Mouse (Mus musculus) forebrain, embryonic 11.5 days (tissue): ENCODE results near the gene Foxi2. TPM values are rescaled to one million over a fixed set of nuclear protein-coding genes. Genes with fewer than 3 reads are reported as not detected.

Source experiments
- ATAC-seq: fragments of 200-750 bp; cut with Nextera tagmentation; replicated peaks from 2 replicates; pipeline ENCODE4 v1.8.0; 2017; ENCODE audit warnings: moderate TSS enrichment; ENCODE audit not compliant: low FRiP score
- DNase-seq: peaks from one replicate; pipeline ENCODE4 v3.0.0-alpha.2; 2017; ENCODE audit warnings: low spot score
- H3K27ac ChIP-seq: fragments of 300-500 bp; sonication (generic); 2 replicates; pipeline ENCODE4 v1.5.1; 2014; ENCODE audit warnings: low read depth, low read length
- H3K27me3 ChIP-seq: fragments of 300-500 bp; sonication (generic); 2 replicates; pipeline ENCODE4 v1.6.1; 2014; ENCODE audit warnings: mild to moderate bottlenecking, low read length, mixed read lengths; ENCODE audit not compliant: control insufficient read depth, insufficient read depth
- H3K36me3 ChIP-seq: fragments of 300-500 bp; sonication (generic); 2 replicates; pipeline ENCODE4 v1.6.1; 2014; ENCODE audit warnings: mild to moderate bottlenecking, low read length, moderate library complexity, mixed read lengths; ENCODE audit not compliant: control insufficient read depth, insufficient read depth
- H3K4me1 ChIP-seq: fragments of 300-500 bp; sonication (generic); replicated peaks from 2 replicates; pipeline ENCODE4 v1.6.1; 2014; ENCODE audit warnings: low read length, mixed read lengths; ENCODE audit not compliant: control insufficient read depth, insufficient read depth
- H3K4me2 ChIP-seq: fragments of 300-500 bp; sonication (generic); 2 replicates; pipeline ENCODE4 v1.6.1; 2014; ENCODE audit warnings: low read depth, mild to moderate bottlenecking, low read length, moderate library complexity, mixed read lengths; ENCODE audit not compliant: severe bottlenecking
- H3K4me3 ChIP-seq: fragments of 300-500 bp; sonication (generic); 2 replicates; pipeline ENCODE4 v1.5.1; 2014; ENCODE audit warnings: low read depth, low read length
- H3K9ac ChIP-seq: fragments of 300-500 bp; sonication (generic); 2 replicates; pipeline ENCODE4 v1.6.1; 2014; ENCODE audit warnings: low read length
- H3K9me3 ChIP-seq: fragments of 300-500 bp; sonication (generic); 2 replicates; pipeline ENCODE4 v1.6.1; 2016; ENCODE audit warnings: low read length, mixed read lengths; ENCODE audit not compliant: control insufficient read depth
- WGBS: fragments of 180-500 bp; shearing (Covaris S2); extraction: QIAGEN DNeasy Blood & Tissue Kit; methylation state at CpG from one replicate; pipeline ENCODE4 v1.1.7; 2014; 5-methylcytosine and 5-hydroxymethylcytosine counted together
- polyA plus RNA-seq: library from polyadenylated mRNA; unstranded; fragments of >200 nt; fragmentation: Nextera tagmentation; extraction: Ambion mirVana; gene quantifications from 2 replicates; pipeline ENCODE4 v1.2.1, GENCODE M21; 2014

The Foxi2 gene
- polyA plus RNA-seq, 1 experiment from 2014 or later: 1.1 TPM

GRCm38 (mm10) chr7:135451340-135451739 is 41.2 kb downstream of the Foxi2 start:
- H3K9me3 ChIP-seq: no peaks in the 10 kb centered on the region
- no peak for ATAC-seq
- no peak for DNase-seq
- H3K27ac ChIP-seq: no peak overlapping the region
- H3K4me2 ChIP-seq: no peak overlapping the region
- H3K9ac ChIP-seq: no peak overlapping the region
- H3K4me3 ChIP-seq: no peak overlapping the region
- H3K4me1 ChIP-seq: no peaks in the 10 kb centered on the region
- H3K36me3 ChIP-seq: no peaks in the 10 kb centered on the region
- WGBS: 89% methylated on average over 3 of the region's 3 CpGs
- no peaks in the 10 kb centered on the region for H3K27me3 ChIP-seq

DNA sequence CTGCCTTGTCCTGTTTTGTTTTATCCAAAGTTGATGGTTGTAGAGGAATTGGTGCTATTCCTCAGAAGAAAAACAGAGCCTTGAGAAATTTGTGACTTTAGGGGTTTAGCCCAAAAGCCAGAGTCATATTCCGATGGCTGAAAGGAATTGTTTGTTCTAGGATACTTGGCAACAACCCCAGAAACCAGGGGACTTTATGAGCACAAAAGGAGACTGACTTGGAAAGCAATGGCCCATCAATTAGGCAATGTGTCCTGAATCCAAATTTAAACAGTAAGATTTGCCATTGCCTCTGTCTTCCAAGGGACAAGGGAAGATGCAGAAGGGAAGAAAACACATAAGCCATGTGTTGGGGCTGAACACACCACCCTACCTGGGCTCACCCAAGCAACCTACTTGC is 42.3 kb downstream of the Foxi2 start:
- H3K36me3 ChIP-seq: no peaks in the 10 kb centered on the region
- no peak overlapping the region for H3K4me3 ChIP-seq
- ATAC-seq (no peak), DNase-seq (no peak)
- H3K4me2 ChIP-seq: no peak overlapping the region
- no peak overlapping the region for H3K27ac ChIP-seq
- H3K9me3 ChIP-seq: no peaks in the 10 kb centered on the region
- H3K9ac ChIP-seq: no peak overlapping the region
- WGBS: 81% methylated on average over 1 of the region's 1 CpGs
- no peaks in the 10 kb centered on the region for H3K4me1 ChIP-seq
- H3K27me3 ChIP-seq: no peaks in the 10 kb centered on the region

DNA sequence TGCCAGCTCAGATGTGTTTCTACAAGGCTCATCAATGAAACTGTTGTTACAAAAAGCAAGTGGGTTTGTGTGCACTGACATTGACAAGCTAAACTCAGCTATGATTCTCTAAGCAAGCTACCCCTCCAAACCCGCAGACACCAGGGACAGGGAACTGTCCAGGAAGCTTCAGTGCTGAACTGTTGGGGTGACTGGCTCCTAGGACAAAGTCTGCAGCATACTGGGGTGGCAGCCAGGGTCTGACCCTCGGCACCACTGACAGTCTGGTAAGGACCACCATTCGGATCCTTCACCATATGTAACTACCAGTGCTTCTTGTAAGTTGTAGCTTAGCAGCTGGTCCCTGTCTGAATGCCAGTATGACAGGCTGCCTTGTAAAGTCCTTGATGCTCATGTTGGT is 43.6 kb downstream of the Foxi2 start:
- no peak overlapping the region for H3K27ac ChIP-seq
- H3K36me3 ChIP-seq: no peaks in the 10 kb centered on the region
- DNase-seq (no peak), ATAC-seq (no peak)
- no peaks in the 10 kb centered on the region for H3K4me1 ChIP-seq
- no peaks in the 10 kb centered on the region for H3K9me3 ChIP-seq
- H3K4me3 ChIP-seq: no peak overlapping the region
- no peaks in the 10 kb centered on the region for H3K27me3 ChIP-seq
- no peak overlapping the region for H3K4me2 ChIP-seq
- WGBS: 54% methylated on average over 3 of the region's 3 CpGs
- H3K9ac ChIP-seq: no peak overlapping the region

Other genes with a start within 250 kb of the Foxi2 start
- not detected in 2 replicates for gene Nps, start 151.6 kb upstream of the Foxi2 start, polyA plus RNA-seq
- gene Clrn3, start 118.3 kb downstream of the Foxi2 start, polyA plus RNA-seq: not detected in 2 replicates
- gene Ptpre, start 127.2 kb downstream of the Foxi2 start, polyA plus RNA-seq: 0.77 and 0.85 TPM in 2 replicates